ENCODE assay signal across 8 mouse cellular contexts in the genomic region with DNA sequence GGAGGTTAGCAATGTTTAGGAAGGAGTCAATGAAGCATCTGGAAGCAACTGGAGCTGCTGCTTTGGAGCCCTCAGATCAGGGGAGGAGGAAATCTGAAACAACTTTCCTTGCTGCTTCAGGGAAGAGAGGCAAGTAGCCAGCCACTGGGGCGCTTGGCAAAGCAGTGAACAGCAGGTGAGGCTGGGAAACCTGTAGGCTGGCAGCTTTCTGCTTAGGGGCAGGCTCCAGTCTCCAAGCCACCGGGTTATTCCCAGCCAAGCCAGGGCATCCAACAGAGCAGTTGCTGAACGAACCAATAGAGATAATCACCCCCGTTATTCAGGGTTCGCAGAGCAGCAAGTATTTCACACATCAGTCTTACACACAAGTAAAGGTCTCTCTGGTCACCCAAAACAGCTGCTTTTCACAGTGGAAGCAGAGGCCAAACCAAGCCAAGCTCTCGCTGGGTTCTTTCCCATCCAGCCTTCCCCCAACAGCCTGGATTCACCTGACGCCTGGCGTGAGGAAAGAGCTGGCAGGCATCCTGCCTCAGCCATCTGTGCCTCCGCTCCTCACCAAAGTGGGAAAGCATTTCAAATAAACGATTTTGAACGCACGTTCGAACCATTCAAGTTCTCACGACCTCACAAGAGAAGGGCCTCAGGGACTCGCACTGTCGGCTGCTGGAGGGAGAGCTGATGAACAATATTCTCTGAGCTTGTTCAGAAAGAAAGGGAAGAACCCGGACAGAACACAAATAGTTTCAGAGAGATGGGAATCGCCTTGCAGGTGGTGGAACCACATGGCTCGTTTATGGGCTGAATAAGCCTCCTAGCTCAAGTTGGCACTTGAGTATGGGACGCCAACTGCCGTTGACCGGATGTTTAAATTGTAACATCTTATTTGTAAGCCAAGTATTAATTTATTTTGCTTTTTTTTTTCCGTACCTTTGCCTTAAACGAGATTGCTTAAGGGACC.
DNase-seq lines count a peak whose midpoint lies in the region; ATAC-seq and TF ChIP-seq lines count a peak whose summit lies in the region.
"Had no signal": no experiment of that assay in that cellular context is flagged by ENCODE, and none has a peak within 500 bp of the region (broad histone marks: within the 10 kb centered on the region; RNA-seq: fewer than 3 reads in every experiment).

No protein-coding gene starts in this region.

- TF ChIP-seq POLR2A in cerebellum, adult 2 months (IDR thresholded peaks at IDR 0.05; ENCODE audit: borderline replicate concordance, insufficient read depth, low read length): no peak
- no peak for TF ChIP-seq POLR2A in kidney, adult 2 months (IDR thresholded peaks at IDR 0.05; ENCODE audit: low read depth, low read length)

- no peak overlapping the region for H3K4me2 ChIP-seq in heart, embryonic 11.5 days
- H3K4me2 ChIP-seq: kidney, embryonic 15.5 days had no signal

- ATAC-seq in frontal cortex, adult (ENCODE audit: low TSS enrichment): peak; percentile 81
- no peak for ATAC-seq in heart, embryonic 11.5 days (replicated peaks; ENCODE audit: insufficient number of reproducible peaks, low FRiP score, low TSS enrichment)

- peak overlapping the region; percentile 37 for H3K4me3 ChIP-seq in cerebellum, adult 2 months (replicated peaks; ENCODE audit: insufficient read depth, low read depth, low read length)
- no peak overlapping the region for H3K4me3 ChIP-seq in kidney, adult 2 months (ENCODE audit: insufficient read depth, low read depth, low read length)
- H3K4me3 ChIP-seq in heart, embryonic 11.5 days (ENCODE audit: low read depth, low read length): no peak overlapping the region
- H3K4me3 ChIP-seq: kidney, embryonic 15.5 days had no signal

- peak; percentile 43 for DNase-seq in brain, embryonic 18.5 days (ENCODE audit: low read depth, low spot score)
- peak; percentile 98 for DNase-seq in cerebellum, adult 2 months
- DNase-seq in left cerebral cortex, adult 8-10 months (ENCODE audit: low spot score in 2 of 2): peak; percentile 22 to 29
- DNase-seq in ovary, adult 18-20 months (ENCODE audit: low spot score): no peak
- no peak for DNase-seq in kidney, adult 2 months

- H3K9me3 ChIP-seq in heart, embryonic 11.5 days (replicated peaks; ENCODE audit: control insufficient read depth, low read length): no peaks in the 10 kb centered on the region
- H3K9me3 ChIP-seq: kidney, embryonic 15.5 days had no signal

- H3K4me1 ChIP-seq in cerebellum, adult 2 months (ENCODE audit: control insufficient read depth, insufficient read depth, low read length): peaks cover 13% of the 10 kb centered on the region
- H3K4me1 ChIP-seq in kidney, adult 2 months (ENCODE audit: control insufficient read depth, insufficient read depth, low read length): no peaks in the 10 kb centered on the region
- no peaks in the 10 kb centered on the region for H3K4me1 ChIP-seq in heart, embryonic 11.5 days (ENCODE audit: control insufficient read depth, insufficient read depth, low read length)

- peak overlapping the region; percentile 93 for H3K27ac ChIP-seq in cerebellum, adult 2 months (ENCODE audit: insufficient read depth, low read length)
- no peak overlapping the region for H3K27ac ChIP-seq in kidney, adult 2 months (ENCODE audit: insufficient read depth, low read depth, low read length)
- no peak overlapping the region for H3K27ac ChIP-seq in heart, embryonic 11.5 days (ENCODE audit: low read depth, low read length)
- H3K27ac ChIP-seq: kidney, embryonic 15.5 days had no signal

- TF ChIP-seq CTCF in cerebellum, adult 2 months (IDR thresholded peaks at IDR 0.05; ENCODE audit: borderline replicate concordance, insufficient read depth, low read depth, low read length): no peak
- TF ChIP-seq CTCF in kidney, adult 2 months (conservative IDR thresholded peaks at IDR 0.05; ENCODE audit: insufficient read depth, insufficient read length, low read depth, low read length): no peak

- no peak overlapping the region for H3K9ac ChIP-seq in heart, embryonic 11.5 days (ENCODE audit: low read depth, low read length)
- H3K9ac ChIP-seq: kidney, embryonic 15.5 days had no signal

- H3K36me3 ChIP-seq in kidney, adult 2 months (ENCODE audit: control insufficient read depth, insufficient read depth, low read length): no peaks in the 10 kb centered on the region
- H3K36me3 ChIP-seq in heart, embryonic 11.5 days (ENCODE audit: control insufficient read depth, insufficient read depth, low read length): no peaks in the 10 kb centered on the region
- H3K36me3 ChIP-seq: kidney, embryonic 15.5 days had no signal

- H3K27me3 ChIP-seq in cerebellum, adult 2 months (ENCODE audit: control insufficient read depth, insufficient read depth, low read length): no peaks in the 10 kb centered on the region
- H3K27me3 ChIP-seq in kidney, adult 2 months (replicated peaks; ENCODE audit: control insufficient read depth, insufficient read depth, low read length): no peaks in the 10 kb centered on the region
- no peaks in the 10 kb centered on the region for H3K27me3 ChIP-seq in heart, embryonic 11.5 days (ENCODE audit: control insufficient read depth, insufficient read depth, low read length)
- H3K27me3 ChIP-seq: kidney, embryonic 15.5 days had no signal

- WGBS in cerebellum, adult 2 months: 6% methylated on average over 24 of the region's 24 CpGs
- WGBS in kidney, adult 2 months: 69% methylated on average over 24 of the region's 24 CpGs
- WGBS in heart, embryonic 11.5 days (ENCODE audit: insufficient replicate concordance): 73% methylated on average over 24 of the region's 24 CpGs

Comparison
In these comparisons a context has a peak if more than half of its experiments do, and no peak if none do; other contexts are left out.
1. DNase-seq: peak in brain, embryonic 18.5 days (single experiment), cerebellum, adult 2 months (2 of 2) and left cerebral cortex, adult 8-10 months (2 of 2); none in ovary, adult 18-20 months (single experiment) and kidney, adult 2 months (single experiment).